Mouse (Mus musculus) thymus, adult 2 months (tissue): ENCODE data around the gene Agfg1.

Source experiments
- CTCF ChIP-seq: fragments of 200-500 bp; IDR thresholded peaks from 2 replicates; pipeline ENCODE4 v1.5.1; 2012; ENCODE audit warnings: mild to moderate bottlenecking, control low read depth, low read length, moderate library complexity, borderline replicate concordance; ENCODE audit not compliant: control insufficient read depth, poor library complexity, insufficient read depth; ENCODE audit errors: extremely low read depth
- POLR2A ChIP-seq: fragments of 200-500 bp; IDR thresholded peaks from 2 replicates; pipeline ENCODE4 v1.6.1; 2012; ENCODE audit warnings: mild to moderate bottlenecking, low read length, control low read depth, moderate library complexity; ENCODE audit not compliant: control insufficient read depth, poor library complexity, insufficient read depth; ENCODE audit errors: extremely low read depth

- TF ChIP-seq POLR2A (no peak), CTCF (no peak)
Observed at GRCm38 (mm10) chr1:82795702-82796443, 43.4 kb upstream of the Agfg1 start.
